Mouse (Mus musculus): ENCODE measurements around the gene Retn. TPM values are rescaled to one million over a fixed set of nuclear protein-coding genes. Genes with fewer than 3 reads are reported as not detected.

Gene Retn
- polyA plus RNA-seq, 1 experiment from 2014 or later = not detected

DNA sequence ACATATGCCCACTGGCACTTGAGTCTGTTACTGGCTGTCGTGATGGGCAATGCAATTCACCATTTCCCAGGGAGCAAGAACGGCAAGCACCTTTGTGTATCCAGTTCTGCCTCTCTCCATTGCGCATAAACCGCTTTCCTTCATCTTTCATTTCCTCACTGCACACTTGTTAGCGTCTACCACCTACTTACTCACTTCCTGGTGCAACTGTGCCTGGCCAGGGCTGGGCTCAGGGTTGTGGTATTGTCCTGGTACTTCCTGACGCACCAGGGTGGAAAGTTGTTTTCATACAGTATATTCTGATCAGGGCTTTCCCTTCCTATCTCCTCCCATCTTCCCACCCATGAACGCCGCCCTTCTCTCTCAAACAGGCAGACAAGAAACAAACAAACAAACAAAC lies 5.3 kb downstream of the Retn start:
- H3K4me1 ChIP-seq (replicated peaks) = no peaks in the 10 kb centered on the region
- H3K4me3 ChIP-seq = no peak overlapping the region
- no peak overlapping the region for H3K9ac ChIP-seq
- H3K9me3 ChIP-seq (replicated peaks) = no peaks in the 10 kb centered on the region
- ATAC-seq (ENCODE audit: insufficient number of reproducible peaks, low FRiP score) = no peak
- 68% methylated on average over 8 of the region's 8 CpGs for WGBS
- peaks cover 13% of the 10 kb centered on the region for H3K27me3 ChIP-seq (replicated peaks)
- no peaks in the 10 kb centered on the region for H3K36me3 ChIP-seq
- no peak overlapping the region for H3K4me2 ChIP-seq
- H3K27ac ChIP-seq (ENCODE audit: poor library complexity, severe bottlenecking) = no peak overlapping the region

DNA sequence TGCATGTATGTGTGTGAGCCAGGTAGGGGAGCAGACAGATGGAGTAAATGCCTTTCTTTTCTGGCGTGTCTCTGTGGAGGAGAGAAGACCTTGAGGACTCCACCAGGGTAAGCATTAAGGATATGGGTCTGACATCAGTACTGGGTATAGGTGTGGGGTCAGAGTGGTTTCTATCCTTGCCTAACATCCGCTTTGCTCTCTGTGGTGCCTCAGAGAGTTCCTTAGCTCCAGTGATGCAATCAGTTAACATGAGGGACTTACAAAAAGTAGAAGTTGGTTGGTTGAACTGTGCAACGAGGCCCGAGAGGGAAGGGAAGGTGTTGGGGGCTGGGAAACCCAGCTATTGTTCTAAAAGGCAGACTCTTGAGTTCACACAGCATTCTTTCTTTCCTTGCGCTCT lies 8.8 kb downstream of the Retn start:
- Histone ChIP-seq H3K27me3 (replicated peaks) (peaks cover 4% of the 10 kb centered on the region; the same call in 1 of the 2 replicates), H3K4me1 (replicated peaks) (no peaks in the 10 kb centered on the region), H3K9ac (no peak overlapping the region), H3K4me3 (no peak overlapping the region), H3K9me3 (replicated peaks) (no peaks in the 10 kb centered on the region), H3K27ac (ENCODE audit: poor library complexity, severe bottlenecking) (no peak overlapping the region), H3K4me2 (no peak overlapping the region), H3K36me3 (no peaks in the 10 kb centered on the region)
- ATAC-seq (ENCODE audit: insufficient number of reproducible peaks, low FRiP score) = no peak
- WGBS = 51% methylated on average over 5 of the region's 5 CpGs

DNA sequence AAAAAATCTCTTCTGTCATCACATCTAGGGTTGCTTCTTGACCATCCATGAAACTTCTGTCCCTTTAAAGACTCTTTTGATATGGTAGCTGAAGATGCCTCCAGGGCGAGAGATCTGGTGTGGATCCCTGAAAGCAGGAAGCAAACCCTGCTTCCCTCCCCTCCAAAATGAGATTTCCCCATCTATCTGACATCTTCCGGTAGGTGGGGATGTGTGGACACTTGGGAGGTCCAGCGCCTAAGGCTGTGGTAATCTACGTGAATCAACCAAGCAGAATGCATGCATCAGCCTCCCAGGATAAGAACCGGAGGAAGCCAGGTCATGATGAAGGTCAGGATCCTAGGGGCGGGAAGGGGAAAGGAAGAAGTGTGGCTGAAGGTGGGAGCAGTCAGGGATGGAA lies 9.9 kb downstream of the Retn start, which contains the start of gene Mcemp1:
TSS of gene Mcemp1 (plus strand) at position 248 of the 400 bp plus-strand sequence.
- no peak within 1 kb of the TSS for H3K4me2 ChIP-seq
- no peaks in the 10 kb centered on the region for H3K4me1 ChIP-seq (replicated peaks)
- no peak within 1 kb of the TSS for H3K4me3 ChIP-seq
- H3K27me3 ChIP-seq (replicated peaks) = peaks cover 4% of the 10 kb centered on the region; the same call in 1 of the 2 replicates
- H3K27ac ChIP-seq (ENCODE audit: poor library complexity, severe bottlenecking) = no peak within 1 kb of the TSS
- H3K9me3 ChIP-seq (replicated peaks) = no peaks in the 10 kb centered on the region
- H3K36me3 ChIP-seq = no peaks in the 10 kb centered on the region
- H3K9ac ChIP-seq = no peak within 1 kb of the TSS
- WGBS = 61% methylated on average over 6 of the region's 6 CpGs
- ATAC-seq (ENCODE audit: insufficient number of reproducible peaks, low FRiP score) = no peak

DNA sequence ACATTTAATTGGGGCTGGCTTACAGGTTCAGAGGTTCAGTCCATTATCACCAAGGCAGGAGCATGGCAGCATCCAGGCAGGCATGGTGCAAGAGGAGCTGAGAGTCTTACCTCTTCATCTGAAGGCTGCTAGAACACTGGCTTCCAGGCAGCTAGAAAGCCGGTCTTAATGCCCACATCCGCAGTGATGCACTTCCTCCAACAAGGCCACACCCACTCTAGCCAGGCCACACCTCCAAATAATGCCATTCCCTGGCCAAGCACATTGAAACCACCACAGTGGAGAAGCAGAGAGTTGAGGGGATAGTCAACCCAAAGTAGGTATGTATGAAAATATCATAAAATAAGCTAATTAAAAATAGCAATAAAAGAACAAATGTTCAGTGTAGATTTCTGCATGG lies 14.8 kb downstream of the Retn start:
- Histone ChIP-seq H3K27ac (ENCODE audit: poor library complexity, severe bottlenecking) (no peak overlapping the region), H3K4me1 (replicated peaks) (0 out of 2 replicates have a peak, but pooled peaks cover 4% of the 10 kb centered on the region), H3K4me2 (no peak overlapping the region), H3K4me3 (no peak overlapping the region), H3K27me3 (replicated peaks) (peaks cover 4% of the 10 kb centered on the region; the same call in 1 of the 2 replicates), H3K9me3 (replicated peaks) (no peaks in the 10 kb centered on the region), H3K9ac (no peak overlapping the region), H3K36me3 (no peaks in the 10 kb centered on the region)
- WGBS = 71% methylated on average over 2 of the region's 2 CpGs
- ATAC-seq (ENCODE audit: insufficient number of reproducible peaks, low FRiP score) = no peak

DNA sequence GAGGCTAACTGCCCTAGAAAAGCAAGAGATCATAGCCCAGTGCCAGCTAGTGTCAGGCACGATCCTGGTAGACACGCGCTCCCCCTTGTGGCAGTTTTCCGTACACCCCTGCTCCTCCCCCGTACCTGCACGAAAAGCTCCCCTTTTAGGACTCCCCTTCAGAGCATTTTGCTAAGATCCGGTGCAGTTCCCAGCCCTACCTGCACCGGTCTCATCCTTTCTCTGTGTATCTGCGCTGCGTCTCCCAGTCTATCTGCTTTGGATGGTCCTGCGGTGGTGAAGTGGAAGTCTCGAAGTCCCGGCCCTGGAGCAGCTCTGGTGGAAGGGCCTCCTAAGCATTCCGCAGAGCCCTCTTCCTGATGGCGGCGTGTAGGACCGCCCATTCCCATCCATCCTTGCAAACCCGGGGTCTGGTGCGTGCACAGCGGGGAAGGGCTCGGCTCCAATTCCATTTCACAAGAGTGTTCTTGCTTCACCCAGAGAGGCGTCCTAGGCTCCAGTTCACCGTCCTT lies 16.5 kb downstream of the Retn start, which contains the start of gene Fcor:
TSS of gene Fcor (minus strand) at position 383 of the 512 bp plus-strand sequence.
- Histone ChIP-seq H3K27me3 (replicated peaks) (no peaks in the 10 kb centered on the region; the same call in 1 of the 2 replicates), H3K4me2 (peak within 1 kb of the TSS; percentile 69), H3K9ac (peak within 1 kb of the TSS; percentile 69), H3K9me3 (replicated peaks) (no peaks in the 10 kb centered on the region), H3K36me3 (no peaks in the 10 kb centered on the region), H3K4me3 (peak within 1 kb of the TSS; percentile 66), H3K27ac (ENCODE audit: poor library complexity, severe bottlenecking) (no peak within 1 kb of the TSS), H3K4me1 (replicated peaks) (peaks cover 4% of the 10 kb centered on the region; the same call in 1 of the 2 replicates)
- WGBS = under 1% methylated on average over 23 of the region's 23 CpGs
- peak; percentile 75 for ATAC-seq (ENCODE audit: insufficient number of reproducible peaks, low FRiP score)

DNA sequence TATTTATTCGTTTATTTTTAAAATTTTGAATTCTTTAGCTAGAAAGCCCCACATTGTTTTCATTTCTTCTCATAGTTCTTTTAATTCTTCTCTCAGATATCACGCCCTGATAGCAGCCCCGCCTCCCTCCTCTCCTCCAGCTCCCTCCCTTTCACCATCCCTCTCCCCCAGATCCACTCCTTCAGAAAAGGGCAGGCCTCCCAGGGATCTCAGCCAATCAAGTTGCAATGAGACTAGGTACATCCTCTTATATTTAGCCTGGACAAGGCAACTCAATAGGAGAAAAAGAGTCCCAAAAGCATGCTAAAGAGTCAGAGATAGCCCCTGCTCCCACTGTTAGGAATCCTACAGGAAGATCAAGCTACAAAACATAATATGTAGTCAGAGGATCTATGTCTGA lies 19.1 kb downstream of the Retn start:
- no peaks in the 10 kb centered on the region for H3K9me3 ChIP-seq (replicated peaks)
- H3K4me2 ChIP-seq = no peak overlapping the region
- no peak overlapping the region for H3K27ac ChIP-seq (ENCODE audit: poor library complexity, severe bottlenecking)
- WGBS = 52% methylated on average over 3 of the region's 3 CpGs
- H3K4me1 ChIP-seq (replicated peaks) = peaks cover 14% of the 10 kb centered on the region
- H3K27me3 ChIP-seq (replicated peaks) = no peaks in the 10 kb centered on the region
- H3K36me3 ChIP-seq = peaks cover 9% of the 10 kb centered on the region
- H3K9ac ChIP-seq = no peak overlapping the region
- H3K4me3 ChIP-seq = no peak overlapping the region
- no peak for ATAC-seq (ENCODE audit: insufficient number of reproducible peaks, low FRiP score)

DNA sequence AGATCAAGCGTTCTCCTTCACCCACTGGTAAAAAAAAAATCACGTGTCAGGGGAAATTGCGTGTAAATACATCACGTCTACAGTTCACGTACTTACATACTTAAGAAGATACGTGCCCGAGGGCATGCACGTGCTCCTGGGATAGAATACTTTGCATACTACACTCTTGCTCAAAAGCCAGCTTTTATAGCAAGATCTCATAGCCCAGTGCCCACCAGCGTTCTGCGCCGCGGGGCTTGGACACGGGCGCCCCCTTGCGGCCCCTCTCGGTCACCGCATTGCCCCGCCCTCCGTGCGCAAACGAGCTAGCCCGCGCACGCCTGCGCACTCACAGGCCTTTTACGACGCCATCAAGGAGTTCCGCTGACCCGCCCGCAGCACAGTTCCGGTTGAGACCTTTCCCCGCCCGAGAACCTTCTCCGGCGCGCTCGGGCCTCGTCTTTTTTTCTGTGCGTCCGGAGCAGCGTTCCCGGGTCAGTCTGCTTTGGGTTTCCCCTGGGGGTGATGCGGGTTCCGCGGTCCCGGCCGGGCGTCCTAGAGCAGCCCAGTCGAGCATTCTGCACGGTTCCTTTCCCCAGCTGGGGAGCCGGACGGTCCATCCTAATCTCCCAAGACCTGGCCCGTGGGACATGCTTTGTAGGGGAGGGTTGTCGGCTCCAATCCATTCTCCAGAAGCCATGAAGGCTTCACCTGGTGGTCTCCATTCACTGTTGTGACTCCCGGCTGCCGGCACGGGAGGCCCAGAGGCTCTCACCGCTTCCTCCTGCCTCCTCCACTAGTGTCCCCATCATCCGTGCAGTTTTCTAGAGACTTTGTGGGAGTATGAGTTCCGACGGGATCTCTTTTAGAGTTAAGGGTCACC lies 20.8 kb downstream of the Retn start, which contains the start of gene Trappc5:
TSS of gene Trappc5 (plus strand) at position 169 of the 862 bp plus-strand sequence.
- H3K9ac ChIP-seq = peak within 1 kb of the TSS; percentile 99
- peak; percentile 90 for ATAC-seq (ENCODE audit: insufficient number of reproducible peaks, low FRiP score)
- peak within 1 kb of the TSS; percentile 85 for H3K4me2 ChIP-seq
- peaks cover 14% of the 10 kb centered on the region for H3K4me1 ChIP-seq (replicated peaks)
- H3K36me3 ChIP-seq = peaks cover 26% of the 10 kb centered on the region
- H3K9me3 ChIP-seq (replicated peaks) = no peaks in the 10 kb centered on the region
- H3K4me3 ChIP-seq = peak within 1 kb of the TSS; percentile 98
- WGBS = under 1% methylated on average over 61 of the region's 61 CpGs
- H3K27me3 ChIP-seq (replicated peaks) = no peaks in the 10 kb centered on the region
- H3K27ac ChIP-seq (ENCODE audit: poor library complexity, severe bottlenecking) = peak within 1 kb of the TSS; percentile 92

DNA sequence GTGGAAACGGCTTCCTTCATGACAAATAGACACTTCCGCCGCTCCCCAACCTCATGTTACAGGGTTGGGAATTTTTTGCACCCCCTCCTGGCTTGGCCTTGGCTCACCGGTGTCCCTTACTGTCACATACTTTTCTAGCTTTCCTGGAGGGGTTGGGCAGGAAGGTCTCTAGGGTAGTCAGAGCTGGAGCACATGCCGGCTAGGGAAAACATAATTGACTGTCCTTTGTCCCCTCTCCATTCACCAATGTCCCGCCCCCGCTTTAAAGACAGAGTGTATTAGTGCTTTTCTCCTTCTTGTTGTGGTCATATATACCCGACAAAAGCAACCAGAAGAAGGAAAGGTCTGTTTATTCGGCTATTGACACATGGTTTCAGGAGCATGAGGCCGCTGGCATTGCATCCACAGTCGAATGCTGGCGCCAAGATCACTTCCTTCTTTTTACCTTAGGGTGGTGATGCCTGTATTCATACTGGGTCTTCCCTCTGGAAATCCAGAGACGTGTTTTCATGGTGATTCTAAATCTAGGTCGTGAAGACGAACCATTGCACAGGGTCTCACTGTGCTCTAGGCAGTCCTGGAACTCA lies 21.5 kb downstream of the Retn start:
- H3K4me2 ChIP-seq = peak overlapping the region; percentile 85
- no peaks in the 10 kb centered on the region for H3K27me3 ChIP-seq (replicated peaks)
- 3% methylated on average over 15 of the region's 15 CpGs for WGBS
- ATAC-seq (ENCODE audit: insufficient number of reproducible peaks, low FRiP score) = 0 out of 2 replicates have a peak, but pooled peaks have one; percentile 0
- H3K4me1 ChIP-seq (replicated peaks) = peaks cover 14% of the 10 kb centered on the region
- H3K9me3 ChIP-seq (replicated peaks) = no peaks in the 10 kb centered on the region
- H3K27ac ChIP-seq (ENCODE audit: poor library complexity, severe bottlenecking) = peak overlapping the region; percentile 92
- H3K4me3 ChIP-seq = peak overlapping the region; percentile 98
- H3K9ac ChIP-seq = peak overlapping the region; percentile 99
- H3K36me3 ChIP-seq = peaks cover 31% of the 10 kb centered on the region

DNA sequence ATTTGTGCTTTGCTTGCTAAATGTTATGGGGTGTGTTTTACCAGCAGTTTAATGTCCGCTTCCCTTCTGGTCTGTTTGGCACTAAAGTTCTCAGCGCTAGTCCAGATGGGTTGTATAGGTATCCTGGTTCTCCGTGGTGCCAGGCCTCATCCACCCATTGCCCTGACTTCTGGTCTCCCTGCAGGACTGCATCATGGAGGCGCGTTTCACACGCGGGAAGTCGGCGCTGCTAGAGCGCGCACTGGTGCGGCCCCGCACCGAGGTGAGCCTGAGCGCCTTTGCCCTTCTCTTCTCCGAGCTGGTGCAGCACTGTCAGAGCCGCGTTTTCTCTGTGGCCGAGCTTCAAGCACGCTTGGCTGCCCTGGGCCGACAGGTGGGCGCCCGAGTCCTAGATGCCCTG lies 23.3 kb downstream of the Retn start:
- no peak for ATAC-seq (ENCODE audit: insufficient number of reproducible peaks, low FRiP score)
- Histone ChIP-seq H3K4me1 (replicated peaks) (peaks cover 10% of the 10 kb centered on the region), H3K9ac (no peak overlapping the region), H3K36me3 (peaks cover 39% of the 10 kb centered on the region), H3K27me3 (replicated peaks) (no peaks in the 10 kb centered on the region), H3K4me3 (no peak overlapping the region), H3K4me2 (no peak overlapping the region), H3K9me3 (replicated peaks) (no peaks in the 10 kb centered on the region), H3K27ac (ENCODE audit: poor library complexity, severe bottlenecking) (no peak overlapping the region)
- 94% methylated on average over 23 of the region's 23 CpGs for WGBS

DNA sequence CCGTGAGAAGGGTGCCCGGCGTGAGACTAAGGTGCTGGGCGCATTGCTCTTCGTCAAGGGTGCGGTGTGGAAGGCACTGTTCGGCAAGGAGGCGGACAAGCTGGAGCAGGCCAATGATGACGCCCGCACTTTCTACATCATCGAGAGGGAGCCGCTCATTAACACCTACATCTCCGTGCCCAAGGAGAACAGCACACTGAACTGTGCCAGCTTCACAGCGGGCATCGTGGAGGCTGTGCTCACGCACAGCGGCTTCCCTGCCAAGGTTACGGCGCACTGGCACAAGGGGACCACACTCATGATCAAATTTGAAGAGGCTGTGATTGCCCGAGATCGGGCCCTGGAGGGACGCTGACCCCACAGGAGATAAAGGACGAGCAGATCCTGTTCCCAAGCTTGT lies 23.7 kb downstream of the Retn start:
- WGBS = 94% methylated on average over 23 of the region's 23 CpGs

DNA sequence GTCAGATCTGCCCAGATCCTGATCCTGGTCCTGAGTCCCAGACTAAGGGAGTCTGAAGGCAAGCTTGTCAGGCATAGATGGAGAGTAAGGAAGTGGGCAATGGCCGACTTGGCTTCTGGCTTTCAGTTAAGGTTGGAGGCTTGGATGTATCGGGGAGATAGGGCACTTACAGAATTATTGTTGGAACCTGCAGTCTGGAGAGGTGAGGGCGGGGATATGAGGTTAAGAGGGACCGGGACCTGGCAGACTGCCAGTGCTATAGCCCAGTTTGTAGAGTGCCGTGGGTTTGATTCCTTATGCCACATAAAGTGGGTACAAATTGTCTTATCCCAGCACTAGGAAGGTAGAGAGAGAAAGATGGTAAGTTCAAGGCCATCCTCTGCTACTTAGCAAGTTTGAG lies 24.1 kb downstream of the Retn start:
- Histone ChIP-seq H3K27me3 (replicated peaks) (no peaks in the 10 kb centered on the region), H3K9ac (no peak overlapping the region), H3K4me1 (replicated peaks) (peaks cover 10% of the 10 kb centered on the region), H3K4me3 (no peak overlapping the region), H3K4me2 (no peak overlapping the region), H3K27ac (ENCODE audit: poor library complexity, severe bottlenecking) (no peak overlapping the region), H3K36me3 (peaks cover 39% of the 10 kb centered on the region), H3K9me3 (replicated peaks) (no peaks in the 10 kb centered on the region)
- WGBS = 87% methylated on average over 5 of the region's 5 CpGs
- no peak for ATAC-seq (ENCODE audit: insufficient number of reproducible peaks, low FRiP score)

More for the DNA sequence above, 23.7 kb downstream of the Retn start:
- no peak for ATAC-seq (ENCODE audit: insufficient number of reproducible peaks, low FRiP score)
- Histone ChIP-seq H3K36me3 (peaks cover 39% of the 10 kb centered on the region), H3K4me3 (no peak overlapping the region), H3K4me1 (replicated peaks) (peaks cover 10% of the 10 kb centered on the region), H3K27ac (ENCODE audit: poor library complexity, severe bottlenecking) (no peak overlapping the region), H3K4me2 (no peak overlapping the region), H3K9me3 (replicated peaks) (no peaks in the 10 kb centered on the region), H3K27me3 (replicated peaks) (no peaks in the 10 kb centered on the region), H3K9ac (no peak overlapping the region)
